Mouse (Mus musculus) gastrocnemius, postnatal 25 days (tissue): ENCODE data around the gene Necap2. TPM values are rescaled to one million over a fixed set of nuclear protein-coding genes. Genes with fewer than 3 reads are reported as not detected.

Source experiments
- DNase-seq: peaks from one replicate; pipeline ENCODE4 v3.0.0; 2022
- long read RNA-seq, 2 experiments: library from polyadenylated mRNA; stranded (forward); transcript quantifications; one replicate each; pipeline ENCODE4 v2.0.0; 2021
- total RNA-seq, 2 experiments: library from RNA; stranded (reverse); gene quantifications; 1 replicate in 1 of 2; 2 replicates in 1 of 2; pipeline ENCODE4 v1.2.3; 2021

The Necap2 gene
- 10 to 100 TPM; 12.6 to 14.5 TPM for total RNA-seq
- long read RNA-seq, experiment 1, transcript Necap2-201 (8 exons, 1,906 nt), result major isoform, 18 of 20 reads
- long read RNA-seq, experiment 1, partial matches to known transcripts, result 1 of 20 reads
- long read RNA-seq, experiment 1, other reads (novel, unspliced or antisense), result 1 of 20 reads
- long read RNA-seq, experiment 2, transcript Necap2-201 (8 exons, 1,906 nt), result major isoform, 22 of 26 reads
- long read RNA-seq, experiment 2, partial matches to known transcripts, result 2 of 26 reads
- long read RNA-seq, experiment 2, other reads (novel, unspliced or antisense), result 2 of 26 reads

- DNase-seq, result peak; percentile 91
Observed at GRCm38 (mm10) chr4:141077681-141078509, at the start of gene Necap2. Necap2 (minus strand) TSS chr4:141078357.

- DNase-seq, result no peak
Observed at GRCm38 (mm10) chr4:141123065-141123464, 44.9 kb upstream of the Necap2 start.

DNA sequence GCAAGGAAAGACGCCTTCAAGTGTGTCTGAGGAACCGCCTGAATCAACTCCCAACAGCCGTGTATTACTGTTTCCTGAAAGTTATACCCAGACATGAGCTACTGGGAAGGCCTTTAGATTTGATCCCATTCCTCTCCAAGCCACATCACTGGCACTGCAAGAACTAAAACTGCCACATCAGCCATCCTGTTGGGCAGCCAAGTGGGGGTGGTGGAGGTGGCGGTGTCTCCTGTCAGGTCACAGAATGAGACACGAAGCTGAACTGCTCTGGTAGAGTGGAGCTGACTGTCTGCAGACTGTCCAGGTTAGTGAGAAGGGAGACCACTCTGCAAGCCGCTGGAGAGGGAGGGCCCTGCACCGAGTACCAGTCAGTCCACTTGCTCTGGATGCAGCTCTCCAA is 44.5 kb upstream of the Necap2 start:
- no peak for DNase-seq

- DNase-seq, result no peak
Observed at GRCm38 (mm10) chr4:141120700-141121099, 42.5 kb upstream of the Necap2 start.

- no peak for DNase-seq
Observed at GRCm38 (mm10) chr4:141118691-141119090, 40.5 kb upstream of the Necap2 start.

GRCm38 (mm10) chr4:141115398-141115797 is 37.2 kb upstream of the Necap2 start:
- DNase-seq, result no peak

DNA sequence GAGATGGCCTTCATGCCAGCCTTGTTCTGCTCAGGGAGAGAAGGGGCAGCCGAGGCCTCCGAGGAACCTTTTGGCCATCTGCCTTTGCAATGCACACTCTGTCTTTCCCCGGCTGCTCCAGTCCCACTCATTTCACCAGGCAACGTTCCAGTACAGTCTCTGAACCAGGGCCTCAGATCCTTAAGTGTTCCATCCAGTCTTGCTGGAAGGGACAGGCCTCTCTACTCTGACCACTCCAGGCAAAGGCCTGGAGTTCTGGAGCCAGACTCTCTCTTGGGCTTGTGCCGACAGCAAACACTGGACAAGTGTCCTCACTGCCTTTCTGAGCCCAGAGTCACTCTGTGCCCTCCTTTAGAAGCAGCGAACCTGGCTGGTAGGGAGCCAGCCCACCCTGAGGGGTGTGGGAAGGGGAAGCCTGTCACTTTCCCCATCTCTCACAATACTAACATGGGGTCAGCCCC is 36.4 kb upstream of the Necap2 start:
- peak; percentile 44 for DNase-seq

DNA sequence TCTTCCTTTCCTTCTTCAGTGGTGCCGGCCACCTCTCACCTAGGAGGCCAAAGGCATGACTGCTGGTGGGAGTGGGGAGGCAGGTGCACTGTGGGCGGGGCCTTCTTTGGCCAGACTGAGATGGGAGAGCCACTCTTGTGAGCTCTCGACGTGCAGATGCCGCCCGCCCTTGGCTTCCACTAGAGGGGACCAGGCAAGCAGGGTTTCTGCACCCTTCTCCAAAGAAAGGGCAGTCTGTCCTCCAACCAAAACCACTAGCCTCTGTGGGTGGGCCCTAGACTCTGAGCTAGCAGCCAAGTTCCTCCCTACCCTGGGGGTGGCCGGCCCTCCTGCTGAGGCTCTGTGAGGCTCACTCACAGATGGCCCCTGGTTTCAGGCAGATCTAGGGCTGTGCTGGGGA is 35.7 kb upstream of the Necap2 start:
- no peak for DNase-seq

DNA sequence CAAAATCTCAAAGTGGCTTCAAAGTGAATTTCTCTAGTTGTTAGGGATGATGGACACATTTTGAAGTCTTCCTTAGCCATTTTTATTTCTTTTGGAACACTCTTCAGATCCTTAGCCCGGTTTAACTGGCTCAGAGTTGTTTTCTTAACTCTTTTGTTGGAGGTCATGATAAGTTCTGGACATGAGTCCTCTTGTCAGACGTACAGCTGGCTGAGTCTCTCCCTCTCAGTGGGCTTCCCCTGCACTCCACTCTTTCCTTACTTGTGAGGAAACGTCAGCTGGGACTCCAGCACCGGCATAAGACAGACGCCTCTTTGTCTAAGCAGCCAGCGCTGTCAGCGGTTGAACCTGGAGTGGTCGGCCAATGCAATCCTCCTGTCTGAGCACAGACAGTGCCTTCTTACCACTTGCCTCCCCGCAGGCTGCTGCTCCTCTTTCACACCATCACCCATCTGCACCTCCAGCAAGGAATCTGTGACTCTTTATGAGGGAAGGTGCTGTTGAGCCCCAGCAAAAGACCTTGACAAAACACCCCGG is 30.1 kb upstream of the Necap2 start:
- DNase-seq, result no peak

GRCm38 (mm10) chr4:141106526-141107183 is 28.5 kb upstream of the Necap2 start:
- DNase-seq, result no peak

- DNase-seq, result no peak
Observed at GRCm38 (mm10) chr4:141101855-141102254, 23.7 kb upstream of the Necap2 start.

GRCm38 (mm10) chr4:141101291-141101690 is 23.1 kb upstream of the Necap2 start:
- DNase-seq, result no peak

DNA sequence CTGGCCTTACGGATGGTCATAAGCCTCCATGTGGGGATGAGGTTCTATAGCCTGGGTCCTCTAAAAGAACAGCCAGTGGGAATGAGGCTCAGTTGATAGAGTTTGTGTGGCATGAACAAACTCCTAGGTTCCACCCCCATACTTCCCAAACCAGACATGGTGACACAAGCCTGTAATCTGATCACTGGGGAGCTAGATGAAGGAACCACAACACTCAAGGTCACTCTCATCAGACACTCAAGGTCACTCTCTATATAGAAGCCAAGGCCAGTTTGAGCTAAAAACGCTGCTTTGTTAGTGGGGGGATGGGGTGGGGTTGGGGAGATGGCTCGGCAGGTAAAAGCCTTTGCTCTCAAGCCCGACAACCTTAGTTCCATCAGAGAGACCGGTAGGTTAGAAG is 21.8 kb upstream of the Necap2 start:
- DNase-seq, result no peak

- DNase-seq, result no peak
Observed at GRCm38 (mm10) chr4:141098935-141099334, 20.8 kb upstream of the Necap2 start.

GRCm38 (mm10) chr4:141096710-141097109 is 18.6 kb upstream of the Necap2 start:
- DNase-seq, result no peak

- no peak for DNase-seq
Observed at GRCm38 (mm10) chr4:141095016-141095415, 16.9 kb upstream of the Necap2 start.

DNA sequence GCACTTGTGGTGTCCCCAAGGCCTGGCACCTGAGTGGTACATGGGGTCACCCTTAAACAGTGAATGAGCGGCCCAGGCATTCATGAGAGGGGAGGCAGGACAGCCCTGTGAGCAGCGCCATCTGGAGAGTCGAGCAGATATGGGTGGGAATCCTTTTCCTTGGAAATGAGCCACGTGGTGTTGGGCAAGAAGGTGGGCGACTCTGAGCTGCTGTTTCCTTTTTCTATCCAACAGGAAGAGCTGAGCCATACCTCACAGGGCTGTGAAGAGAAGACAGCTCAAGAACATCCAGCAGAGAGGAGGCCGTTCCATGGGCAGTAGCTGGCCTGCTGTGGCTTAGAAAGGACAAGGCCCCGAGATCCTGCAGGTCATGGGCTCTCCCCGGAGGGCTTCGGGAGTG is 10.6 kb upstream of the Necap2 start:
- DNase-seq, result no peak

DNA sequence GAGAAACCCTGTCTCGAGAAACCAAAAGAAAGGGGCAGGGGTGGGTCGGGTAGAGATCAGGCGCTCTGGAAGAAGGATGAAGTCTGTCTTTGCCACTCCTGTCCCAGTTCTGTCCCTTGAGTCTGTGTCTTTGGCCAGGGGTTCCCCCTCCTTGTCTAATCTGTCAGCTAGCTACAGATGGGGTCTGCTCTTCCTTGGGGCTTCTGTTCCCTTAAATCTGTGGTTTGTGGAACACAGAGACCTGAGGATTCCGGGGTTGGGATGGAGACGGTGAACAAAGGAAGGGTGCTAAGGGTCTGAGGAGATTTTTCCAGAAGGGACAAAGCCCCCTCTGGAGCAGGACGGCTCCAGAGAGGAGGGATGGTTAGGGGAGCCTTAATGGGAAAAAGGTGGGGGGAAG is 9.9 kb upstream of the Necap2 start, which contains the start of gene Spata21:
Gene Spata21 (plus strand): TSS at position 301 of the 400 bp plus-strand sequence.
- DNase-seq, result no peak

GRCm38 (mm10) chr4:141086862-141087261 is 8.7 kb upstream of the Necap2 start:
- no peak for DNase-seq

GRCm38 (mm10) chr4:141078510-141079137 is 467 bp upstream of the Necap2 start:
- DNase-seq, result no peak

DNA sequence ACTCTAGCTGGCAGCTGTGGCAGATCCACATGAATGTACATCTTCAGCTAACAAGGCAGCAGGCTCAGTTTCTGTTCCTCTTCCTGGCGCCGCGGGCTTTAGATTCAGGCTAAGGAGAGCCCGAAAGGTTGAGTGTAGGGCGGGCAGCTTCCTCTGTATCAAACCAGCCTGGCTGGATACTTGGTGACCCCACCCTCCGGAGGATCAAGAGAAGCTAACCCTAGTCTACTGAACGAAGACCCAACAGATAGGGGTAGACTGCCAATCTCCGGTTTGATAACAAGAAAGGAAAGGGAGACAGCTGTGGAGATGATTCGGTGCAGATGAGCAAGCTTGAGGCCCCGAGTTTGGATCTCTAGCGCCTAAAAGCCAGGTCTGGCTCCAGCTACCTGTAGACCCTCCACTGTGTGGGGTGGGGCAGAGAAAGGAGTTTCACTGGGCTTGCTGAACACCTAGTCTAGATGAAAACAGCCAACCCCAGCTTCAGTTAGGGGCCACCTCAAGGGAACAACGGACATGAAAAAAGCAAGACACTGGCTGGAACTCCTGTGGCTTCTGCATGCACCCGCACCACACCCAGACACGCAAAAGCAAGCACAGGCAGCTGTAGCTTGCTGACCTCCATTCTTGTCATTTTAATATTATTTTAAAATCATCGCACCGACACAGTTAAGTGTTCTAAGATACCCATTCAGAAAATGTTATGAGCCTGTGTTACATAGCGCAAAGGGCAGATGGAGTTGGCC is 1.2 kb downstream of the Necap2 start:
- no peak for DNase-seq
